Mouse (Mus musculus): ENCODE measurements at regions not wholly inside any gene's neighbourhood (a gene's known extent, or its start where the extent isn't known, plus 50 kb on each side); places are given as distances from the start of the nearest gene placed in this dataset.
A peak's percentile ranks its signal among the peaks of the same experiment; 100 is the strongest.

DNA sequence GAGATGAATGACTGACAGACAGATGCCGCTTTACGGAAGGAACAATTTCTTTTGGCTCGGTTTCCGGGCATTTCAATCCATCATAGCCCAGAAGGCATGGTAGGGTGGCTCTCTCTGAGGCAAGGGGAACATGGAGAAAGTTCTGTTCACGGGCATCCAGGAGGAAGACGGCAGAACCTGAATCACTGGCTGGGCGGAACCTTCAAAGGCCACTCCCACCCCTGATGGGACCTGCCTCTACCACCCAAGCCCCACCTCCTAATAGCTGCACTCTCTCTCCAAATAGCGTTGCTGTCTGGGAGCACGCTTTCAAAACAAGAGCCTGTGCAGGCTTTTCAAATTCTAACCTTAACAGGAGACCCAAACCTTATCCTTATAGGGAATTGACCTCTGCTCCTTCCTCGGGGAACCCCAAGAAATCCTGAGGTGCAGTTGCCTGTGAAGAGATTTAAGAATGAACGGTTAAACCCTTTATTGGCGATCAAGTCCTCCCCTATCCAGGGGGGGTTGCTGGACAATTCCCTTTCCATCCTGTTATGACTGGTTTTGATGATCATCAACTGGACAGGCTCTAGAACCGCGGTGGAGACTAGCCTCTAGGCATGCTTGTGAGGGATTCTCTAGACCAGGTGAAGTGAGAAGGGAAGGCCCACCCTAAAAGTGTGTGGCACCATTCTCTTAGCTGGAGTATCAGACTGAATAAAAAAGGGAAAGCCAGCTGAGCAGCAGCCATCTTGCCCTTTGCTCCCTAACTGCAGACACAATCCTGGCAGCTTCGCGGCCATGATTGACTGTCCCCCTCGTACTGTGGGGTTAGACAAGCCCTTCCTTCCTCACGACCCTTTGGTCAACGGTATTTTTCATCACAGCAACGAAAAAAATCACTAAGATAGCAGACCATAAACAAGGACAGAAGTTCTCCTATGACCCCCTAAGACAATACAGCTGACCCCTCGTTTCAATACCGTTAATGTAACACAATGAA is 184.5 kb upstream of the Dyrk2 start:
- DNase-seq = no peak

DNA sequence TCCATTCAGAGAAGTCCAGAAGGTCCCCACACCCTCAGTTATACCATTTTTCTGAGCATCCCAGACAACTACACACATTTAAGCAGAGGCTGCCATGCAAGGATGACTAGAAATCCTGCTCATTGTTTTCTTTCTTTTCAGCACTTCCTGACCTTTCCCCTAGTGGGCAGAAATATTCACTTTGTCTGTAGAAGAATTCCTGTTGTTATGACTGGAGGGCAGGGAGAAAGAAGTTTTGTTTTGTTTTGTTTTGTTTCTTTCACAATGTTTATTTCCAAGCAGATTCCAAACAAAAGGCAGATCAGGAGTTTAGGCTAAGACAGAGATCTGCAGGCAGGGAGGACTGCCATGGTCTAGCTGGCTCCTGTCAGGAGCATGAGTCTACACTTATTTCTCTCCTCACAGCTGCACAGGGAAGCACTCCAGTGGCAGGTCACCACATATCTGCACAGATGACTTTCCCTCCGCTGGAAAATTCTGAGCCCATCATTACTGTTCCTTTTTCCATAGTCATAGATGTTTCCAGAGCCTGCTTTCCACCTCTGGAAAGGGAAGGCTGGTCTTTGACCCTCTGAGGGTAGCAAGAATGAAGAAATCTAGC is 182.5 kb upstream of the Dyrk2 start:
- peak in 1 of 2 experiments; percentile 39 for DNase-seq

DNA sequence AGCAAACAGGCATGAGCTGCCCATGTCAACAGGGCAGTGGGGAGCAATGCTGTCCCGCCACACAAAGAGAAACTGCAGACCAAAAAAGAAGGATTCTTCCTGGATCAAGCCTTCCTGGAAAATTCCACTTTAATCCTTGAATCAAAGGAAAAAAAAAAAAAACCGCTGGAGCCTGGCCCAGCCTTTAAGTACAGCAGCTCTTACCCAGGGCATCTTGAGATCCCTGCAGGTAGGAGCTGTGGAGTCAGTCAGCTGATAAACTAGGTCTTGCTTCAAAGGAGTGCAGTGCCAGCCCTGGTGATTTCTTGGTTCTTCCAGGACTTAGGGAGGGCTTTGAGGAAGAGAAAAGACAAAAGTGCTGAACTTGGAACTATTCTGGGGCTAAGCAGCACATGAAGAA is 181.6 kb upstream of the Dyrk2 start:
- no peak for DNase-seq

DNA sequence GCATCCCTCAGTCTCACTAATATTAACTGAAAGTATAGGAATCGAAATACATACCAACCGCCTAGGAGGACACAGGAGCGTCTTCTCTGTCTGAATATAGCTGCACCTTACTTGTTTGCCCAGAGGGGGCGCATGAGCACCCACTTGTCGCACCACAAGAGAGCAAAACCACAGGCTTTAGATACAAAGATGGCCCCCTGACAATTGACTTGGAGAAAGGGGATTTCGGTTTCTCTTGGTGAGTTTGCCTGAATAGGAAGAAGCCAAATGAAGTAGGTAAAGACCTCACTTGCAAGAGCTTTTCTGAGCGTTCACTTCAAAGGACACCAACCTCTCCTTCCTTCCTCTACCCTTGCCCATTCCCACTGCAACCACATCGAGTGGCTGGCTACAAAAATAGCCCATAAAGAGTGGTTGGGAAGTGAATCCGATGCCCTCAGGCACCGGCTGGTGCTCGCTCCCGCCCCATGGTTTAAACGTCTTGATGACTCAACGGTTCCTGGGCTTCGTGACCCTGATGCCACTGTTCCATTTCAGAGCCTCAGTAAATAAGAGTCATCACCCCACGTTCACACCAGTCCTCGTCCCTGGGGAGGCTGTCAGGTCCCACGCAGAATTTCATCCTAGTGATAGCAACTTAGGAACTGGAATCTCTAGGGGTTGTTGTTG is 180.1 kb upstream of the Dyrk2 start:
- DNase-seq = no peak

DNA sequence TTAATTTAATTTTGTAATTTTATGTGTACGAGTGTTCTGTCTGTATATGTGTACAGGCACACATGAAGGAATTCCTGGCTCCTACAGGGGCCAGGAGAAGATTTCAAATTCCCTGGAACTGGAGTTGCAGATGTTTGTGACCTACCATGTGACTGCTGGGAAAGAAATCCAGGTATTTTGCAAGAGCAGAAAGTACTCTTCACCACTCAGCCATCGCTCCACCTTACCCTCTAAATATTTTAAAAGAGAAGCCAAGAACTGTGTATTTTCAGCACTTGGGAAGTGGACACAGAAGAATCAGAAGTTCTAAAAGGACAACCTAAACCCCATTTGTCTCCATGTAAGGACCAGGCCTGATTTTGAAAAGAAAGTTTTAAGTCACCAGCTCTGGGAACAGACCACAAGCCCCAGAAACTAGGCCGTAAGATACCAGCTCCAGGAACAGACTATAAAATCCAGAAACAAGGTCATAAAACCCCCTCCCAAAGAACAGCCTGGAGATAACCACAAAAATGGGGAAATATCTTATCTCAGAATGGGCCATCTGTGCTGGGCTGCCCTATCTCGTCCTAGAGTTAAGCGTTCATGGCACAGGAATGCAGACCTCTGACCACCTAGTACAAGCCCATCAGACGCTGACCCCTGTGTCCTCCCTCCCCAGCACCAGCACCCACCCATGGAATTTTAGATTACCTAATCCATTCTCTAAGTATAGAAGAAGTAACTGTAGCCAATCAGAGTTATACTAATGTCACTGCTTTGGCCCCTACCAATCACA is 178.8 kb upstream of the Dyrk2 start:
- no peak for DNase-seq

DNA sequence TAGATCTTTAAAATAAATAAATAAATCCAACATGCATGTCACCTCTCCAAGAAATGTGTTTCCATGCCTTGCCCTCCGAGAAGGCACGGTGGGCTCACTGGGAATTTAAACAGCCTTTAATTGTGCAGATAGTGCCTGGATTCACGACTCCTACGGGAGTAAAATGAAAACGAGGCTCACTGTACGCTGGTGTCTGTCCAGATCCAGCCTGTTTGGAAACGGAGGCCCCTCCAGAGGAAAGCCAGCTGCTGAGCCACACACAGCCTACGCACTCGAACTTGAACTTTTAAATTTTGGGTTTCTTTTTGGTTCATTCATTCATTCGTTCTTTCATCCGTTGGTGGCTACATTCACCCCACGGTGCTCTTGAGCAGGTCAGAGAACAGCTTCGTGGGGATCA is 175.1 kb upstream of the Dyrk2 start:
- DNase-seq = no peak

DNA sequence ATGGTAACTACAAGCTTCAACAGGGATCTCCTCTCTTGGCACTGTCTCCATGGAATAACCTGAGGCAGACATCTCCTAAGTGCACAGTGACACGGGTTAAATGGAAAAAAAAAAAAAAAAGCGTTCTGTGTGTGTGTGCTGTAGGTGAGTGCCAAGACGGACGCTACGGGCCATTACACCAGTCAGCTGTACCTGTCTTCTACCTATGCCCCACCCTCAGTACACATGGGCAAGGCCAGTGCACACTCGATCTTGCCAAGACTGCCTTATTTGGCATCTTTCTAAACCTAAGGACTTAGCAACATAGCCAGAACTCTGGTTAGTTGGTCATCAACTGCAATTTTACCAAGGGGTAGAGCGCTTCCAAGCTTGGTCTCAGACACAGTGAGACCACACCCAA is 173.1 kb upstream of the Dyrk2 start:
- DNase-seq = no peak

DNA sequence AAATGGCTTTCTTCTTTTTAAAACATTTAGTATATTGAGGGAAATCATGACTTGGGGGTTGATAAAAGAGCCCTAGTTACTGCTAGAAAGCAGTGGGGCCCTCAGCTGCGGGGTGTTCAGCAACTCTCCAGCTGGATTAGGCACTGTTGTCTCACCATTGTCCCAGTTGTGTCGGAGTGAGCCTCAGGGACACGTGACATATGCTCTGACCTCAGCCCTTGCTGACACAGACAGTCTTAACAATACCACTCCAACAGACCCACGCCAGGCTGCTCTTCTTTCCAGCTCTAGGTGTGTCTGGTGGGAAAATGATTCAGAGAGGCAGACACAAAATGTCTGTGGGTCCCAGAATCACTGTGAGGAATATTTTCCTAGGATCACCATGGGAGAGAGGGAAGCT is 170.2 kb upstream of the Dyrk2 start:
- no peak for DNase-seq

DNA sequence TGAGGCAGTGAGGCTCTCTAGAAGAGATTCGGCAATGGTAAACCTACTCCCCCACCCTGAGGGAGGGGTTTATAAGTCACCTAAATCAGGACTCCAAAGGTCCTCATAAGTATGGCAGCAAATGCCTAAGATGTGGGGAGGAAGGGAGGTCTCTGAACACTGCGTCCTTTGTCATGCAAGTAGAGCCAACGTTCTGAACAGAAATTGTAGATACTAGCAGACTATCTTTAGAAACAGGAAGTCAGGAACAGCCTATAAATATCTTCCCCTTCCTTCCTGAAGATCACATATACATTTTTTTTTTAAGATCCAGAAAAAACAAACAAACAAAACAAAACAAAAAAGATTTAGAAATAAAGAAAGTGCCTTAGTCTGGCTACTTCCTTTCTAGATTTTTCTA is 169.7 kb upstream of the Dyrk2 start:
- DNase-seq = no peak

DNA sequence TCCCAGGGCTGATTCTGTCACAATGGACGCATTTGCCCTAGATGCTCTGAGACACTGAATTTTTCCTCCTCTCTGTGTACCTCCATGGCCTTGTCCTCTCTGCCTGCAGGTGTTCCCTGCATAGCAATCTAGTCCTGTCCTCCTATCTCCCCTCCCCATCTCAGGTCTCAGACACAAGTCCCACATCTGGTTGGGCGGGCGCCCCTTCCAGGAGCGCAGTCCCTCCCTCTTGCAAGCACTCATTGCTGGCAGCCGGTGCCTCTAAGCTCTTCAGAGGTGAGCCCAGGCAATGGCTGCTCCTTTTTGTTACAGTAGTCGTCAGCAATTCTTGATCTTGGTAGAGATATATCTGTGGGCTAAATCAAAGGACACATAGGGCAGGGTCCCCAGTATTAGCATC is 169.0 kb upstream of the Dyrk2 start:
- no peak for DNase-seq

DNA sequence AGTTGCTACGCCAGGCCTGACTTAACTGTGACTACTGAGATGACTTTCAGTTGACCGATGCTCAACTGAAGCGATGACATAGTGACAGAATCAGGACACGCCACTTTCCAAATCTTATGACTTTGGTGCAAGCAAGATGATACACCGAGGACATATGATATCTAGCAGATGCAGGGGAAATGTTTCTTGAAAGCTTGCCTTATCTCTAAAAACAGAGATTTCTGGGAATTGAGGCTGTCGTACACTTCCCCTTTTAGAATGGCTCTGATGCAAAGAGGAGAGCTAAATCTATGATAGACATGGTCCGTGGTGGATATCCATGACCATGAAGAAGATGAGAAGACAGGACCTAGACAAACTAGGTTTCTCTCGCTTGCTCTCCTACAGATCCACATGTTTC is 167.8 kb upstream of the Dyrk2 start:
- DNase-seq = no peak

DNA sequence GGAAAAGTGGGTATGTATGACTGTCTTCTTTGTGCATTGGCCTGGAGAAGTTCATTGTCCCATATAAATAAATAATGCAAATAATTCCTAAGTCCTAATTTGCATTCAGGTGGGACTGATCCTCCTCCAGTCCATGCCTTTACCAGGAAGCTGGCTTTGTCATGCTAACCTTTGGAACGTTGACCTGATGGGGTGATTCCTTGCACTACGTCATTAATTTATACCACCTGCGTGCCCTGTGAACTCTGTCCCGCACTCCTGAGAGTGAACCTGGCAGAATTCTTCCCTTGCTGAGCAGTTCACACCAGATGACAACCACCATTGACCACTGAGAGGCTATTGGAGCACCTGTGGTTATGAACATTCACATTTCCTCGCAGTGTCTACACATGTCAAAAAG is 165.9 kb upstream of the Dyrk2 start:
- DNase-seq = no peak

DNA sequence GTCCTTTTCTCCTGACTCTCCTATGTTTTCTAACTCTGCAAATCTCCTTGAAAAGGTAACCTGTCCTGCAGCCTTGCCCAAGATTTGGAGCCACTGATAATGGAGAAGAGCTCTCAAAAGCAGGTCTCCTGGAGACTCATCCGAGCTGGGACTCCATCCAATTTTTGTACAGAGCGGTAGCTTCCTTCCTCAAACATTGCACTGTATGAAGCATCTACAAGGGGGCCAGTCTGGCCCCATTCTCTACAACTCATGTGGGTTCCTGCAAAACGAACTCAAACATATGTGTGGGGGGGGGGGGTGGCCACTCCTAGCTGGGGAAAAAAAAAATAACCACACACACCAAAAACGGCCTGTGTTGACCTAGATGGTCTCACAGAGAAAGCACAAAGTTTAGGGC is 164.4 kb upstream of the Dyrk2 start:
- DNase-seq = no peak

DNA sequence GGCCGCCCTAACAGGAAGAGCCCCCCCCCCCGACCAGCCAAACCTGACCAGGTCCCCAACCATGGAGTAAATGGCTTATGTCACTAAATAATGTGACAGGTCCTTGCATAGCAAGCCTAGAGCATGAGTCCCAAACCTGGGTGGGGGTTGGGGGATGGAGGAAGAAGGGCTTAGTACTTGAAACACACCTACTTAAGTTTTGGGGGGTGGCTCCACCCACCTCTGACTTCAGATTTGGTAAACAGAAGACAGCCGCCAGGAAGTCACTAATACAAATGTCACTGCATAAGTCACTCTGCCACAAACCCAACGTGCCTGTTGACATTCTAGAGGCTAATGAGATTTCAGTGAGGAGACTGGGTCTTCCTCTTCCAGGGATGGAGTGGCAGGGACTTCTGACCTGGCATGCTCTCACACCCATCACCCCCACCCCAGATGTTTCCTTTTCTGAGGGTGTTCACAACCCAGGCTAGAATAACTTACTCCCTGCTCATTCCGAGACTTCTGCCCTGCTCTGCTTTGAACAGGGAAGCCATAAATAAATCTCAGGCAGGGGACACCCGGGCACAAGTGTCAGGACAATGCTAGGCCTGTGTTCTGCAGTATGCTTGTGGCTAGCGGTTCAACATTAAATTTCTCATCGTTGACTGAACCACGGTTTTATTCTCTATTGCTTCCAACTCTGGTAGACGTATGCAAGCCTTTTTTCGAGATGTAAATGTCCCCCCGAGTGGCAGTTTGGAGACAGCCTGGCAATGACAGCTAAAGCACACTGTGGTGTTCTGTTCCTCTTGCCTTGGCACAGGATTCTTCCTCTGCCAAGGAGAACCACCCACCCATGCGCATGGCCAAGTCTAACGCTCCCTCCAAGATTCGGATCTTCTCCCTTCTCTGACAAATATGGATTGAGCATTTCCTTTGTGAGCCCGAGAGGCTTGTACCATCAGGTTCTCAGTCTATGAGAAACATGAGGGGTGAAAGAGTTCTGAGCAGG is 161.6 kb upstream of the Dyrk2 start:
- DNase-seq = no peak

DNA sequence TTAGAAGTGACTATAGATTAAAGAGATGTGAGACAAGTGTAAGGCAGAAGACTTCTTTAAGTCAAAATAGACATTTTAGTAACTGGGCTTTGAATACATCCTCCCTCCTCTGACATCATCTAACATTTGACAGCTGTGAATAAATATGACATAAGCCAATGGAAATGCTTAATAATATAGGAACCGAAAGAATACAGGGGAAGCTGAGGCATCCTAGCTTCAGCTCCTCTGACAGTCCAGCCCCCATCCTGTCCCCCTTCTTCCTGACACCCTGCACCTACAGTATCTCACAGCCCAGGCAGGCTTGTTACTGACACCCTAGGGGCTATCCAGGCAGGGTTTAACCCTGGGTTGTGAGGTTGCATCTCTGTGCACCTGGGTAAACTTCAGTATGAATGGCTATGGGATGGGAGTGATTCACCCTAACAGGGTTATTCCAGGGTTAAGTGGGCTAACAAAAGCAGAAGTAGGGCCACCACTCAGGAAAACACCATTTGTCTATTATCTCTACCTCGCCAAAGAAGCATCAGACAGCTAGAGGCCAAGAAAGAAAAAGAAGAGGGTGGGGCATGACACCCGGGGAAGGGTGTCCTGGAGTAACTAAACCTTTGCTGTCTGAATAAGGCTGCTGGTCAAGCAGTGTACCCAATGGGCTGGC is 158.6 kb upstream of the Dyrk2 start:
- DNase-seq = no peak

DNA sequence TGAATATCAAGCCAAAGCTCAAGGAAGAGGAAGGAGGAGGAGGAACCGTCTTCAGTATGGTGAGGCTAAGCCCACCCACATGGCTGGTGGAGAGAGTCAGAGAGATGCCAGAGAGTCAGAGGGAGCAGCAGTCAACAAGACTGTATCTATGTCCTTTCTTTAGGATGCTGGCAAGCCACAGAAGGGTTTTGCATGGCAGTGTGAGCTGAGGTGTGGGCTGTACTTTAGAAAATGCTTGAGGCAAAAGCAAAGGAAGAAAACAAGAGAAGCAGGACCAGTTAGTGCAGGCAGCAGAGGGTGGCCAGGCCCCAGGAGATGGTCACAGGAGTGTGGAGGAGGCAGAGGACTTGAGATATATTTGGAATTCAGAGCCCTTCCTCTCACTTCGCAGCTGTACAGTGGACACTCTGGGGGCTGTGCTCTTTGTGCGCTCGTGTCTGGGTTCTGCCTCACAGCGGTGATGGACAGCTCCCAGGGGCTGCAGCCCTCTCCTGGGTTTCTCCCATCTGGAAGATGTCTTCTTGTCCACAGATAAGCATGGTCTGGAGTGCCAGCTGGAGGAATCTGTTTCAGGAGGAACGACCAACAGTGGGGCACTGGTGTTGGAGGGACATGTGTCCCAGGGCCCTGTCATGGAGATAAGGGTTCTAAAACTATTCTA is 157.4 kb upstream of the Dyrk2 start:
- no peak for DNase-seq

DNA sequence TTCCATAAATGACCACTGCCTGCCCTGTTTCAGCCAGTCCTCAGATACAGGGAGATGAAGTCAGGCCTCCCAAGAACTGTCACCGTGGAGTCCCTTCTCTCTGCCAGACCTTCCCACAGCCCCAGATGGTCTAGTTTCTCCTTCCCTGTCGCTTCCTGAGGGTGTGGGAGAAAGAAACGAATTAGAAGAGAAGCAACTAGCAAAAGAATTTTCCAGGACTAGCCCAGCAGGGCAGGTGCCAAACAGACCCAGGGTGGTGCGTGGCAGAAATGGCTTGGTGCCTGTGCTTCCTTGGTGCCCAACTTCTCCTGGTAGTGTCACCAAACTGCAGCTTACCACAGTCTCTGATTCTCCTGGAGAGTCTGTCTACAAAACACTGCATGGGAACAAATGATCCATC is 156.3 kb upstream of the Dyrk2 start:
- no peak for DNase-seq

DNA sequence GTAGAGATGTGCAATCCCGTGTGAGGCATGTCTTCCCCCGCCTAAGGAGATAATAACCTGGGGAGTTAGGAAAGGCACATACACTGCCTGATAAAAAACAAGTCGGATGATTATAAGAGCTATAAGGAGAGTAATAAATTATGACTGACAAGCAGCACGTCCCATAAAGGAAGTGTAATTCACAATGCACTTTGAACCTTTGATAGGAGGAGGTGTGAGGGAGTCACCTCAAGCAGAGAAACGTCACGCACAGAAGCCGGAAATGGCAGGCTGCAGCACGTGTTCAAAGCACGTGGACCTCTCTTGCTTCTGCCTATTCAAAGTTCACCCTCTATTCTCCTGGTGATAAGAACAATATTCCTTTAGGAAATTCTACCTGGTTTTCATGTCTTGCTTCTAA is 154.4 kb upstream of the Dyrk2 start:
- DNase-seq = no peak

DNA sequence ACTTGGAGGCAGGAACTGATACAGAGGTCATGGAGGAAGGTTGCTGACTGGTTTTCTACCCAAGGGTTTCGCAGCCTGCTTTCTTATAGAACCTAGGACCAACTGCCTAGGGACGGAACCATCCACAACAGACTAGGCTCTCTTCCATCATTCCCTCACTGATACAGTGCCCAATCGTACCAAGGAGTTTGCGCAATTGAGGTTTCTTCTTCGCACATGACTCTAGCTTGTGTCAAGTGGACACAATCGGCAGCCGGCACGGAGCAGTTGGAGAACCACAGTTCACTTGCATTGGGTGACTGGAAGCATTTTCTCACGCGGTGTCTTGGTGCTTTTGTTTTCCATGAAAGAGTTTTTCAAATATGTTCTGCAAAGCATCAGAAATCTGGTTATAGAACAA is 149.1 kb upstream of the Dyrk2 start:
- DNase-seq = no peak

DNA sequence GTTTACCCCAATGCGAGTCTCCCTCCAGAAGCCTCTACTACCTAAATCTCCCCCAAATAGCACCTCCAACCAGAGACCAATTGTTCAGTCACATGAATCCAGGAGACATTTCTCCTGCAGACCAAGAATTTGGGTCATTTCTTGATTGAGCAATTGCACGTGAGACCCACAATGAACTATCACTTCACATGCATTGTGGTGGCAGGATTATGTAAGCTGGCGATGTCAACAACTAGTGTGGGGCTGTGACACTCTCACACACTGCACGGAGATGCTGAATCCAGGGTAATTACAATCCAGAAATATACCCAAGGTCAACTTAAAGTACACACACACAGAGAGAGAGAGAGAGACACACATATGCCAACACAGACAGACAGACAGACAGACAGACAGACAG is 148.5 kb upstream of the Dyrk2 start:
- no peak for DNase-seq

All from heart, adult 18-20 months (tissue).